Mouse (Mus musculus) liver, postnatal 0 days (tissue): Measurements from ENCODE around the gene Esrrg.

ENCODE experiments used
- CTCF ChIP-seq: sonication (generic); IDR thresholded peaks from 2 replicates; pipeline ENCODE4 v1.5.1; 2016; ENCODE audit warnings: antibody characterized with exemption, low read depth
- EP300 ChIP-seq: IDR thresholded peaks from 2 replicates; pipeline ENCODE4 v1.6.1; 2016; ENCODE audit warnings: antibody characterized with exemption, low read depth, mild to moderate bottlenecking

DNA sequence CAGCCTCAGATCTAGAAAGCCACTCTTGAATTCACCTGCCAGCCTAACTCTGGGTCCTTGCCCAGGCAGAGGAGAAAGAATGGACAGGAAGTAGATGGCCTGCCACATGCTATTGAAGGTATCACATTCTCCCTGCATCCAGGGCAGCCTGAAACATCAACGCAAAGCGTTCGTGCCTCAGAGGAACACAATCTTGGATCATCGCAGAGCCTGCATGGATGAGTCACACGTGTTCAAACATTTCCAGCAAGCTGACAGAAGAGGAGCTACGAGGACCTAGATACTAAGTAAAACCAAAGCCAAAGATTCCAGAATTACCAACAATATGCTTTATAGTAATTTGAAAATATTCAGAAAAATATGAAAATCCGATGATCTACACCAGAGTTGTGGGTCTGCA lies 648.9 kb downstream of the Esrrg start:
- TF ChIP-seq CTCF = no peak
- no peak for TF ChIP-seq EP300
